Mouse (Mus musculus) kidney, adult 2 months (tissue): ENCODE measurements around the gene Orc5. TPM values are rescaled to one million over a fixed set of nuclear protein-coding genes. Genes with fewer than 3 reads are reported as not detected.
"Not testable (repeated sequence)": the region's sequence is repeated elsewhere in the genome, so short reads cannot be mapped to it uniquely, and the experiment has no call there.

Source experiments
- DNase-seq: peaks from one replicate; pipeline ENCODE4 v3.0.0; 2021
- H3K27ac ChIP-seq: fragments of 200-500 bp; 2 replicates; pipeline ENCODE4 v1.5.1; 2012; ENCODE audit warnings: low read depth, low read length, control low read depth, inconsistent platforms; ENCODE audit not compliant: insufficient read depth
- H3K27me3 ChIP-seq: fragments of 200-500 bp; replicated peaks from 2 replicates; pipeline ENCODE4 v1.6.1; 2012; ENCODE audit warnings: mild to moderate bottlenecking, moderate library complexity, low read length, inconsistent platforms; ENCODE audit not compliant: control insufficient read depth, insufficient read depth
- H3K36me3 ChIP-seq: fragments of 200-500 bp; 2 replicates; pipeline ENCODE4 v1.6.1; 2012; ENCODE audit warnings: mild to moderate bottlenecking, moderate library complexity, low read length, inconsistent platforms; ENCODE audit not compliant: control insufficient read depth, insufficient read depth
- H3K4me1 ChIP-seq: fragments of 200-500 bp; 2 replicates; pipeline ENCODE4 v1.6.1; 2011; ENCODE audit warnings: low read length; ENCODE audit not compliant: control insufficient read depth, insufficient read depth
- H3K4me3 ChIP-seq: fragments of 200-500 bp; 2 replicates; pipeline ENCODE4 v1.5.1; 2011; ENCODE audit warnings: mild to moderate bottlenecking, low read depth, low read length, control low read depth; ENCODE audit not compliant: insufficient read depth
- CTCF ChIP-seq: fragments of 200-500 bp; conservative IDR thresholded peaks from 2 replicates; pipeline ENCODE4 v1.5.1; 2011; ENCODE audit warnings: low read depth, mild to moderate bottlenecking, control low read depth, low read length, moderate library complexity, mixed read lengths; ENCODE audit not compliant: insufficient read depth, insufficient read length
- POLR2A ChIP-seq: fragments of 200-500 bp; IDR thresholded peaks from one replicate; pipeline ENCODE4 v1.6.1; 2011; ENCODE audit warnings: low read depth, low read length, control low read depth
- WGBS: fragments of 180-500 bp; shearing (Covaris S2); methylation state at CpG from one replicate; pipeline ENCODE4 v1.1.7; 2018; 5-methylcytosine and 5-hydroxymethylcytosine counted together
- polyA plus RNA-seq: library from polyadenylated mRNA; depleted of rRNA; stranded (reverse); fragments of >200 nt; gene quantifications from 2 replicates; pipeline ENCODE4 v1.2.3, GENCODE M21; 2012

Gene Orc5
- polyA plus RNA-seq, 1 experiment = 4.2 TPM

GRCm38 (mm10) chr5:22508560-22508959 lies 41.7 kb downstream of the Orc5 start:
- H3K27me3 ChIP-seq = no peaks in the 10 kb centered on the region
- no peak overlapping the region for H3K4me3 ChIP-seq
- WGBS = 91% methylated on average over 5 of the region's 5 CpGs
- no peaks in the 10 kb centered on the region; the same call in 1 of the 2 replicates for H3K36me3 ChIP-seq
- H3K27ac ChIP-seq = no peak overlapping the region
- no peak for TF ChIP-seq POLR2A
- no peak for TF ChIP-seq CTCF
- H3K4me1 ChIP-seq = no peaks in the 10 kb centered on the region; the same call in 1 of the 2 replicates
- no peak for DNase-seq

- Histone ChIP-seq H3K4me3 (no peak overlapping the region), H3K4me1 (no peaks in the 10 kb centered on the region), H3K27me3 (no peaks in the 10 kb centered on the region), H3K27ac (no peak overlapping the region), H3K36me3 (no peaks in the 10 kb centered on the region; the same call in none of the 2 replicates)
- WGBS = 90% methylated on average over 5 of the region's 5 CpGs
- no peak for DNase-seq
- TF ChIP-seq CTCF = no peak
- no peak for TF ChIP-seq POLR2A
Measured at GRCm38 (mm10) chr5:22499437-22499836, 50.8 kb downstream of the Orc5 start.

- H3K27me3 ChIP-seq = no peaks in the 10 kb centered on the region
- H3K36me3 ChIP-seq = no peaks in the 10 kb centered on the region; the same call in 1 of the 2 replicates
- H3K27ac ChIP-seq = no peak overlapping the region
- TF ChIP-seq CTCF (no peak), POLR2A (no peak)
- no peaks in the 10 kb centered on the region for H3K4me1 ChIP-seq
- H3K4me3 ChIP-seq = no peak overlapping the region
- DNase-seq = no peak
Measured at GRCm38 (mm10) chr5:22491088-22491487, 59.1 kb downstream of the Orc5 start.

- TF ChIP-seq CTCF (peak; percentile 42), POLR2A (no peak)
- no peak overlapping the region for H3K4me3 ChIP-seq
- H3K27ac ChIP-seq = no peak overlapping the region
- no peaks in the 10 kb centered on the region for H3K4me1 ChIP-seq
- DNase-seq = peak; percentile 12
- no peaks in the 10 kb centered on the region for H3K27me3 ChIP-seq
- H3K36me3 ChIP-seq = no peaks in the 10 kb centered on the region; the same call in 1 of the 2 replicates
- WGBS = 72% methylated on average over 4 of the region's 4 CpGs
Measured at GRCm38 (mm10) chr5:22489091-22489490, 61.1 kb downstream of the Orc5 start.

GRCm38 (mm10) chr5:22486601-22487206 lies 63.5 kb downstream of the Orc5 start:
- H3K4me1 ChIP-seq = no peaks in the 10 kb centered on the region
- no peak for DNase-seq
- no peaks in the 10 kb centered on the region for H3K27me3 ChIP-seq
- no peak overlapping the region for H3K27ac ChIP-seq
- H3K36me3 ChIP-seq = no peaks in the 10 kb centered on the region; the same call in 1 of the 2 replicates
- no peak overlapping the region for H3K4me3 ChIP-seq
- TF ChIP-seq POLR2A = no peak
- no peak for TF ChIP-seq CTCF
- WGBS = 52% methylated on average over 6 of the region's 6 CpGs

GRCm38 (mm10) chr5:22485764-22486163 lies 64.5 kb downstream of the Orc5 start:
- H3K27ac ChIP-seq = no peak overlapping the region
- no peak overlapping the region for H3K4me3 ChIP-seq
- no peaks in the 10 kb centered on the region for H3K4me1 ChIP-seq
- TF ChIP-seq POLR2A = no peak
- TF ChIP-seq CTCF = no peak
- no peaks in the 10 kb centered on the region for H3K27me3 ChIP-seq
- no peak for DNase-seq
- no peaks in the 10 kb centered on the region; the same call in 1 of the 2 replicates for H3K36me3 ChIP-seq
- WGBS = 82% methylated on average over 1 of the region's 1 CpGs

GRCm38 (mm10) chr5:22482567-22482966 lies 67.7 kb downstream of the Orc5 start:
- no peak for TF ChIP-seq POLR2A
- TF ChIP-seq CTCF = no peak
- Histone ChIP-seq H3K4me1 (no peaks in the 10 kb centered on the region), H3K4me3 (no peak overlapping the region), H3K36me3 (no peaks in the 10 kb centered on the region; the same call in 1 of the 2 replicates), H3K27ac (no peak overlapping the region), H3K27me3 (no peaks in the 10 kb centered on the region)
- no peak for DNase-seq
- 91% methylated on average over 5 of the region's 5 CpGs for WGBS

GRCm38 (mm10) chr5:22472445-22472844 lies 77.8 kb downstream of the Orc5 start:
- H3K4me1 ChIP-seq, H3K27ac ChIP-seq, DNase-seq, H3K4me3 ChIP-seq, H3K36me3 ChIP-seq, H3K27me3 ChIP-seq: not testable (repeated sequence)
- 92% methylated on average over 7 of the region's 11 CpGs for WGBS
